Mouse (Mus musculus): ENCODE measurements around the gene Mbtd1. TPM values are rescaled to one million over a fixed set of nuclear protein-coding genes. Genes with fewer than 3 reads are reported as not detected.

The Mbtd1 gene
- total RNA-seq (2021) = 10 to 100 TPM; 33.8 to 39.4 TPM
- long read RNA-seq, experiment 1, partial matches to known transcripts = 2 of 3 reads
- long read RNA-seq, experiment 1, other reads (novel, unspliced or antisense) = 1 of 3 reads
- long read RNA-seq, experiment 2, partial matches to known transcripts = 2 of 2 reads
- long read RNA-seq, experiment 2, other reads (novel, unspliced or antisense) = 0 of 2 reads

GRCm38 (mm10) chr11:93885572-93886410, at the start of gene Mbtd1, which contains the start of gene Utp18:
Gene Mbtd1, plus strand, starts transcription at chr11:93885852.
Gene Utp18, minus strand, starts transcription at chr11:93885766.
- no peak for TF ChIP-seq CTCF (IDR thresholded peaks at IDR 0.05)
- peak within 1 kb of the TSS; percentile 98 for H3K27ac ChIP-seq
- intact Hi-C loops (cut with DNase I) = loop anchor here (10.0 kb wide), 1 partner anchor 329 kb away; the partner anchor contains the start of gene Tob1
- DNase-seq (ENCODE audit: extremely low spot score in 1 of 2, low spot score in 2 of 2) = peak; percentile 99 to 100
- peak within 1 kb of the TSS; percentile 93 for H3K4me3 ChIP-seq

- no peak for TF ChIP-seq CTCF (IDR thresholded peaks at IDR 0.05)
Measured at GRCm38 (mm10) chr11:93847342-93847741, 38.3 kb upstream of the Mbtd1 start.

DNA sequence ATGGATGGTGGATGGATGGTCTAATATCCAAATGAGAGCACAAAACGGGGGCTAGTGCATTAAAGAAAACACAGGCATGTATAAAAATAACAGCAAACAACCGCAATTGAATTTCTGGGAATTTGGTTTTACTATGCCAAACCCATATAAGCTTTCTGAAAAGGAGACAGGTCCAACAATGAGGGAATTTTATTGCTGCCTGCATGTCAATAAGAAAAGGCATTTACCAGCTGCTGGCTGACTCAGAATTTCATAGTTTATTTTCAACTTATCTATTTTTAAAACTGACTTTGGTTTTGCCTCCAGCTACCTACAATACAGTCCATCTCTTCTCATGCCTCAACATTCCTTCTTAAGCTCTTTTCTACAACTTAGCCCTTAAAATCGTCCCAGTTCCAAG, 33.1 kb upstream of the Mbtd1 start:
- intact Hi-C loops (cut with DNase I) = no loop called here
- DNase-seq (ENCODE audit: extremely low spot score in 1 of 2, low spot score in 2 of 2) = no peak
- peak overlapping the region; percentile 32; the same call in 1 of the 2 replicates for H3K27ac ChIP-seq
- no peak overlapping the region for H3K4me3 ChIP-seq
- TF ChIP-seq CTCF (IDR thresholded peaks at IDR 0.05) = no peak

More at GRCm38 (mm10) chr11:93847342-93847741, 38.3 kb upstream of the Mbtd1 start:
- no peak overlapping the region for H3K27ac ChIP-seq
- no peak overlapping the region for H3K4me3 ChIP-seq
- intact Hi-C loops (cut with DNase I) = no loop called here
- DNase-seq (ENCODE audit: extremely low spot score in 1 of 2, low spot score in 2 of 2) = no peak

GRCm38 (mm10) chr11:93856284-93856955, 29.2 kb upstream of the Mbtd1 start:
- DNase-seq (ENCODE audit: extremely low spot score in 1 of 2, low spot score in 2 of 2) = peak; percentile 85 to 88
- intact Hi-C loops (cut with DNase I) = loop anchor here (5.0 kb wide), 1 partner anchor 709 kb away; no protein-coding TSS in a partner anchor
- Histone ChIP-seq H3K27ac (no peak overlapping the region), H3K4me3 (no peak overlapping the region)
- peak; percentile 92 for TF ChIP-seq CTCF (IDR thresholded peaks at IDR 0.05)

DNA sequence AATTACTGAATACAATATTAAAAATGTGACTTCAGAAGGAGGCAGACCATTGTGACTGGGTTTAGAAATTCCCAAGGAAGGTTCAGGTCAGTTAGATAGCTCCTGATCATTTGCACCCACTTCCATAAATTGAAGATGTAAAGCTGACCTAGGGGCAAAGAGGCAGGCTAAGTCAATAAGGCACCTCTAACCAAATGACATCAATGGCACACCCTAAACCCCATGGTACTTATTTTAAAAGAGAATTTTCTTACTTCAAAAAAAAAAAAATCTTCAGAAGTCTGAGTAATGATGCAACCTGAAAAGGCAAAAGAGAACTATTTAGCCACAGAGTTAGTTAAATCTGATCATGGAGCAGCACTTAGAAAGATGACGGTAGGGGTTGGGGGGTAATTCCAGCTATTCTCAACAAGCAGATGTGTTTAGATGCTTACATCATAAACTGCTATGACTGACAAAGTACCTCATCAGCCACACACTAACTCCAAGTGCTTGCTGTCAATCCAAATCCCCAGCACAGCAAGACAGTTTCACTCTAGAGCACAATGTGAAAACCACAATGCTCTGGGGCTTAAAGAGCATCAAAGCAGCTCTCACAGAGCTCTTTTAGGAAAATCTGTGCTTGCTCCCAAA, 25.0 kb upstream of the Mbtd1 start:
- TF ChIP-seq CTCF (IDR thresholded peaks at IDR 0.05) = no peak
- Histone ChIP-seq H3K4me3 (no peak overlapping the region), H3K27ac (no peak overlapping the region)
- intact Hi-C loops (cut with DNase I) = no loop called here
- DNase-seq (ENCODE audit: extremely low spot score in 1 of 2, low spot score in 2 of 2) = no peak

- intact Hi-C loops (cut with DNase I) = no loop called here
- no peak overlapping the region for H3K4me3 ChIP-seq
- no peak for TF ChIP-seq CTCF (IDR thresholded peaks at IDR 0.05)
- no peak for DNase-seq (ENCODE audit: extremely low spot score in 1 of 2, low spot score in 2 of 2)
- H3K27ac ChIP-seq = no peak overlapping the region
Measured at GRCm38 (mm10) chr11:93861193-93861592, 24.5 kb upstream of the Mbtd1 start.

GRCm38 (mm10) chr11:93862045-93862623, 23.5 kb upstream of the Mbtd1 start:
- Histone ChIP-seq H3K4me3 (no peak overlapping the region), H3K27ac (no peak overlapping the region)
- TF ChIP-seq CTCF (IDR thresholded peaks at IDR 0.05) = no peak
- intact Hi-C loops (cut with DNase I) = no loop called here
- DNase-seq (ENCODE audit: extremely low spot score in 1 of 2, low spot score in 2 of 2) = no peak

GRCm38 (mm10) chr11:93862638-93863037, 23.0 kb upstream of the Mbtd1 start:
- Histone ChIP-seq H3K4me3 (no peak overlapping the region), H3K27ac (no peak overlapping the region)
- no peak for DNase-seq (ENCODE audit: extremely low spot score in 1 of 2, low spot score in 2 of 2)
- TF ChIP-seq CTCF (IDR thresholded peaks at IDR 0.05) = no peak
- intact Hi-C loops (cut with DNase I) = no loop called here

- TF ChIP-seq CTCF (IDR thresholded peaks at IDR 0.05) = no peak
- H3K27ac ChIP-seq = no peak overlapping the region
- intact Hi-C loops (cut with DNase I) = loop anchor here (10.0 kb wide), 1 partner anchor 331 kb away; the partner anchor contains the start of gene Tob1
- DNase-seq (ENCODE audit: extremely low spot score in 1 of 2, low spot score in 2 of 2) = no peak
- peak overlapping the region; percentile 93 for H3K4me3 ChIP-seq
Measured at GRCm38 (mm10) chr11:93884068-93884467, 1.6 kb upstream of the Mbtd1 start.

DNA sequence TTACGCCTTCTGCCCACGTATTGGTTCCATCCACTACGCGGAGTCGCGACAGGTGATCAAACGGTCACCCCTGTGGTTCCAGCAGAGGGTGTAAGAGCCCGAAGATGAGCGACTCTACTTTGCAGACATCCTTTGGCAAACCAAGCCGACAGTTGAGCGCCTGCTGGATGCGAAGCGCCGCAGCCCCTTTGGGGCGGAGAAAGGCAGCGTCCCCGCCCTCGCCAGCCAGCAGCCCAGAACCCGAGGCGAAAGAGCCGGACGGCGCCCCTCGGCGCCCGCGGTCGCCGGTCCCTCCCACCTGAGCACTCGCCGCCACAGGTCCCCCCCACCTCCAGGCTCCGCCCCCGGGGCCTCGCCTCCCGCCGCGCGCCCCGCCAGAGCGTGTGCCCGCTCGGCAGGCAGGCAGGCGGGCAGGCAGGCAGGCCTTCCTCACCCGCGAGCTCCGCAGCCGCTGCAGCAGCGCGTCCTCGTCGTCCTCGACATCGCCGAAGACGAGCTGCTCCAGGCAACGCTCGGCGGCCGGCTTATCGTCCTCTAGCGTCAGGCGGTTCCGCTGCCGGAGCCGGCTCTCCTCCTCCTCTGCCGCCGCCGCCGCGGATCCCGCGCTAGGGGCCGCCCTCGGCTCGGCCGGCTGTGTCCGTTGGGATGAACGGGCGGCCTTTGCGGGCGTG, 616 bp upstream of the Mbtd1 start:
- H3K4me3 ChIP-seq = peak overlapping the region; percentile 93
- intact Hi-C loops (cut with DNase I) = loop anchor here (10.0 kb wide), 1 partner anchor 330 kb away; the partner anchor contains the start of gene Tob1
- H3K27ac ChIP-seq = peak overlapping the region; percentile 98
- no peak; the same call in 1 of the 2 replicates for TF ChIP-seq CTCF (IDR thresholded peaks at IDR 0.05)
- DNase-seq (ENCODE audit: extremely low spot score in 1 of 2, low spot score in 2 of 2) = peak; percentile 59

All from left cerebral cortex, adult 2 months (tissue).